Comparison of ENCODE assay signal across 8 mouse cellular contexts in the genomic region with DNA sequence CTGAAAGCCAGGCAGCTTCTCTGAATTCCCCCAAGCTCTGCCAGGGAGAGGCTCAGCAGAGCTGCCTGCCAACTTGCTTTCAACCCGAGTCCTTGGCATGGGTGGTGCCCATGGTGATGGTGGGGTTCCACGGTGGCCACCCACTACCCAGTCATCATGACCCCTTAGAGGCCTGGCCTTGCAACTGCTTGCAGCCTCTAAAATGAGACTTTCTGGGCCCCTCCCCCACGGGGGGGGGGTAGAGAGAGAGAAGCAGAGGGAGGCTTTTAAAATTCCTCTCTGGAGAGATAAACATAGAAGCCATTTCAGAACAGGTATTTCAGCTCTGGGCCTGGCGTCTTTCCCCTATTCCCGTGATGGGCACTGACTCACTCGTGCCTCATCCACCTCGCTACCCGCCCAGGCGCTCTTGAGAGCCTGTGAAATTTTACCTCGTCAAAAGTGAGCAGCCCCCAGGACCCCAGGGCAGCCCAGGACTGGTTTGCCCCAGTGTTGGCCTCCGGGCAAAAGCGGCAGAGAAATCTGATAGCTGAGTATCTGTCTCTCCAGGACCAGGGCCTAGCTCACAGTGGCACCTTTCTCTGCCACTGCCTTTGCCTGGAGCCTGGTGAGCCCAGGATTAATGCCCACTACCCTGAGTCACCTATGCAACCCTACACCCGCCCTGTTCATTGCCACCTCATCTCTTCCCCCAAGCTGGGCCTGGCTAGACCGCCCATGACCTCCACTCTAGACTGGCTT. TPM values are rescaled to one million over a fixed set of nuclear protein-coding genes. Genes with fewer than 3 reads are reported as not detected.
DNase-seq lines count a peak whose midpoint lies in the region; ATAC-seq and TF ChIP-seq lines count a peak whose summit lies in the region.

No protein-coding gene starts in this region.

- peaks cover 46% of the 10 kb centered on the region for H3K4me1 ChIP-seq in midbrain, embryonic 10.5 days
- peaks cover 21% of the 10 kb centered on the region for H3K4me1 ChIP-seq in midbrain, embryonic 16.5 days (ENCODE audit: control insufficient read depth, insufficient read depth, low read length)
- 0 out of 2 replicates have a peak, but pooled peaks cover 4% of the 10 kb centered on the region for H3K4me1 ChIP-seq in intestine, postnatal 0 days (replicated peaks; ENCODE audit: control insufficient read depth, insufficient read depth, low read length)

- no peak for TF ChIP-seq CTCF in intestine, postnatal 0 days (IDR thresholded peaks at IDR 0.05; ENCODE audit: low read depth)

- H3K9ac ChIP-seq in midbrain, embryonic 16.5 days (ENCODE audit: low read depth, low read length) = no peak overlapping the region
- H3K9ac ChIP-seq in intestine, postnatal 0 days (ENCODE audit: low read depth, low read length) = peak overlapping the region; percentile 90

- H3K4me3 ChIP-seq in midbrain, embryonic 10.5 days = peak overlapping the region; percentile 22
- H3K4me3 ChIP-seq in midbrain, embryonic 16.5 days (ENCODE audit: low read depth, low read length) = no peak overlapping the region
- peak overlapping the region; percentile 77 for H3K4me3 ChIP-seq in intestine, postnatal 0 days (ENCODE audit: low read depth, low read length)

- H3K4me2 ChIP-seq in midbrain, embryonic 16.5 days (ENCODE audit: low read length) = no peak overlapping the region
- peak overlapping the region; percentile 93 for H3K4me2 ChIP-seq in intestine, postnatal 0 days (replicated peaks; ENCODE audit: low read depth)

- no peaks in the 10 kb centered on the region for H3K36me3 ChIP-seq in midbrain, embryonic 10.5 days
- H3K36me3 ChIP-seq in midbrain, embryonic 16.5 days (ENCODE audit: control insufficient read depth, insufficient read depth, low read length) = no peaks in the 10 kb centered on the region
- H3K36me3 ChIP-seq in intestine, postnatal 0 days (ENCODE audit: control insufficient read depth, insufficient read depth) = peaks cover 28% of the 10 kb centered on the region

- 57% methylated on average over 14 of the region's 14 CpGs for WGBS in midbrain, embryonic 10.5 days
- WGBS in midbrain, embryonic 16.5 days = 61% methylated on average over 14 of the region's 14 CpGs
- WGBS in intestine, postnatal 0 days = 22% methylated on average over 14 of the region's 14 CpGs

- no peaks in the 10 kb centered on the region for H3K9me3 ChIP-seq in midbrain, embryonic 10.5 days (replicated peaks)
- H3K9me3 ChIP-seq in midbrain, embryonic 16.5 days (replicated peaks; ENCODE audit: control insufficient read depth, low read length, poor library complexity, severe bottlenecking) = no peaks in the 10 kb centered on the region
- H3K9me3 ChIP-seq in intestine, postnatal 0 days (ENCODE audit: control insufficient read depth) = no peaks in the 10 kb centered on the region

- peaks cover 72% of the 10 kb centered on the region for H3K27me3 ChIP-seq in midbrain, embryonic 10.5 days (ENCODE audit: low read depth, poor library complexity, severe bottlenecking)
- H3K27me3 ChIP-seq in midbrain, embryonic 16.5 days (ENCODE audit: control insufficient read depth, insufficient read depth, low read depth, low read length) = 0 out of 2 replicates have a peak, but pooled peaks cover 4% of the 10 kb centered on the region
- H3K27me3 ChIP-seq in intestine, postnatal 0 days (replicated peaks; ENCODE audit: control insufficient read depth, insufficient read depth, low read length) = no peaks in the 10 kb centered on the region

- ATAC-seq in midbrain, embryonic 16.5 days = no peak
- no peak for ATAC-seq in intestine, postnatal 0 days

- H3K27ac ChIP-seq in midbrain, embryonic 10.5 days (replicated peaks) = peak overlapping the region; percentile 25; the same call in 1 of the 2 replicates
- H3K27ac ChIP-seq in midbrain, embryonic 16.5 days (ENCODE audit: low read length) = no peak overlapping the region
- peak overlapping the region; percentile 95 for H3K27ac ChIP-seq in intestine, postnatal 0 days (ENCODE audit: low read depth, low read length)

- no peak for DNase-seq in midbrain, embryonic 10.5 days (ENCODE audit: low spot score)
- peak; percentile 74 for DNase-seq in gastrocnemius, postnatal 25 days
- DNase-seq in lung, adult 18-20 months = peak; percentile 77 to 83
- peak; percentile 65 to 72 for DNase-seq in urinary bladder, postnatal 36 days (ENCODE audit: low spot score in 2 of 2)
- DNase-seq in B cell, adult 2 months = no peak
- no peak for DNase-seq in testis, postnatal 14 days (ENCODE audit: low spot score)

RNA-seq across cellular contexts. Expression of a gene that starts 3.5 kb away (rescaled TPM):
- polyA plus RNA-seq in midbrain, embryonic 10.5 days (2016; fragmentation: Nextera tagmentation; extraction: Ambion mirVana) = 11.8 TPM in 2 replicates
- 6.8 and 7.4 TPM in 2 replicates for polyA plus RNA-seq in midbrain, embryonic 16.5 days (2015; fragmentation: Nextera tagmentation; extraction: Ambion mirVana)
- total RNA-seq in gastrocnemius, postnatal 25 days (2021) = 10 to 100 TPM; 10.2 to 12.8 TPM
- 50.7 and 69.8 TPM in 2 replicates for polyA plus RNA-seq in intestine, postnatal 0 days (2015; fragmentation: Nextera tagmentation; extraction: Ambion mirVana)

RNA-seq across cellular contexts. Expression of a gene that starts 7.1 kb away (rescaled TPM):
- 29.8 and 34.3 TPM in 2 replicates for polyA plus RNA-seq in midbrain, embryonic 10.5 days (2016; fragmentation: Nextera tagmentation; extraction: Ambion mirVana)
- 40.2 and 41.3 TPM in 2 replicates for polyA plus RNA-seq in midbrain, embryonic 16.5 days (2015; fragmentation: Nextera tagmentation; extraction: Ambion mirVana)
- total RNA-seq in gastrocnemius, postnatal 25 days (2021) = 10 to 100 TPM in 1 of 2 experiments, 1 to 10 TPM in 1; 8.2 to 11.4 TPM
- 57.4 and 61.8 TPM in 2 replicates for polyA plus RNA-seq in intestine, postnatal 0 days (2015; fragmentation: Nextera tagmentation; extraction: Ambion mirVana)

RNA-seq across cellular contexts. Expression of a gene that starts 18.3 kb away (rescaled TPM):
- polyA plus RNA-seq in midbrain, embryonic 10.5 days (2016; fragmentation: Nextera tagmentation; extraction: Ambion mirVana) = 94.9 and 101 TPM in 2 replicates
- 60.4 and 64.5 TPM in 2 replicates for polyA plus RNA-seq in midbrain, embryonic 16.5 days (2015; fragmentation: Nextera tagmentation; extraction: Ambion mirVana)
- 10 to 100 TPM; 24.7 to 28.8 TPM for total RNA-seq in gastrocnemius, postnatal 25 days (2021)
- polyA plus RNA-seq in intestine, postnatal 0 days (2015; fragmentation: Nextera tagmentation; extraction: Ambion mirVana) = 120 and 128 TPM in 2 replicates

RNA-seq across cellular contexts. Expression of a gene that starts 31.3 kb away (rescaled TPM):
- 5.7 and 11.5 TPM in 2 replicates for polyA plus RNA-seq in midbrain, embryonic 10.5 days (2016; fragmentation: Nextera tagmentation; extraction: Ambion mirVana)
- 90.3 and 91.2 TPM in 2 replicates for polyA plus RNA-seq in midbrain, embryonic 16.5 days (2015; fragmentation: Nextera tagmentation; extraction: Ambion mirVana)
- under 1 TPM; 0.28 to 0.38 TPM for total RNA-seq in gastrocnemius, postnatal 25 days (2021)
- polyA plus RNA-seq in intestine, postnatal 0 days (2015; fragmentation: Nextera tagmentation; extraction: Ambion mirVana) = 1.2 and 1.3 TPM in 2 replicates

RNA-seq across cellular contexts. Expression of a gene that starts 31.7 kb away (rescaled TPM):
- polyA plus RNA-seq in midbrain, embryonic 10.5 days (2016; fragmentation: Nextera tagmentation; extraction: Ambion mirVana) = 268 and 282 TPM in 2 replicates
- polyA plus RNA-seq in midbrain, embryonic 16.5 days (2015; fragmentation: Nextera tagmentation; extraction: Ambion mirVana) = 195 TPM in 2 replicates
- 10 to 100 TPM; 66.6 to 78.8 TPM for total RNA-seq in gastrocnemius, postnatal 25 days (2021)
- 273 and 281 TPM in 2 replicates for polyA plus RNA-seq in intestine, postnatal 0 days (2015; fragmentation: Nextera tagmentation; extraction: Ambion mirVana)

Comparison
In these comparisons a context has a peak if more than half of its experiments do, and no peak if none do; other contexts are left out.
1. DNase-seq: peak in gastrocnemius, postnatal 25 days (single experiment), lung, adult 18-20 months (2 of 2) and urinary bladder, postnatal 36 days (2 of 2); none in midbrain, embryonic 10.5 days (single experiment), B cell, adult 2 months (0 of 2) and testis, postnatal 14 days (single experiment).